In genomic region chr13:23575271-23575851, GRCm38 (mm10) we compare ENCODE assay signal across 8 mouse cellular contexts. TPM values are rescaled to one million over a fixed set of nuclear protein-coding genes. Genes with fewer than 3 reads are reported as not detected.
A peak's percentile ranks its signal among the peaks of the same experiment; 100 is the strongest.
DNase-seq lines count a peak whose midpoint lies in the region; ATAC-seq and TF ChIP-seq lines count a peak whose summit lies in the region.

Gene Hist1h3d, plus strand, starts transcription at chr13:23575763.

- peaks cover 8% of the 10 kb centered on the region; the same call in 1 of the 2 replicates for H3K4me1 ChIP-seq in intestine, embryonic 16.5 days (ENCODE audit: control insufficient read depth, insufficient read depth, low read length)
- H3K4me1 ChIP-seq in liver, embryonic 12.5 days, result peaks cover 42% of the 10 kb centered on the region

- TF ChIP-seq CTCF in brain, embryonic 14.5 days (IDR thresholded peaks at IDR 0.05; ENCODE audit: borderline replicate concordance, extremely low read depth, insufficient read depth, insufficient read length), result no peak

- intact Hi-C loops in heart, postnatal 25 days (cut with DNase I), result no loop called here

- peak; percentile 61 for ATAC-seq in intestine, embryonic 16.5 days
- ATAC-seq in liver, embryonic 12.5 days, result peak; percentile 35

- H3K4me3 ChIP-seq in intestine, embryonic 16.5 days (ENCODE audit: low read length), result peak within 1 kb of the TSS; percentile 52
- peak within 1 kb of the TSS; percentile 63 for H3K4me3 ChIP-seq in liver, embryonic 12.5 days

- H3K4me2 ChIP-seq in intestine, embryonic 16.5 days (ENCODE audit: low read depth, low read length), result peak within 1 kb of the TSS; percentile 70
- peak within 1 kb of the TSS; percentile 79 for H3K4me2 ChIP-seq in liver, embryonic 12.5 days

- no peaks in the 10 kb centered on the region for H3K27me3 ChIP-seq in intestine, embryonic 16.5 days (replicated peaks; ENCODE audit: control insufficient read depth, insufficient read depth, low read length)
- no peaks in the 10 kb centered on the region for H3K27me3 ChIP-seq in liver, embryonic 12.5 days (replicated peaks)

- peak; percentile 97 for DNase-seq in heart, adult 11 months
- no peak for DNase-seq in heart, postnatal 25 days (ENCODE audit: low spot score)
- peak; percentile 96 for DNase-seq in brain, embryonic 14.5 days (ENCODE audit: low read depth)
- DNase-seq in frontal cortex, adult 2 months (ENCODE audit: extremely low spot score in 1 of 2, low spot score in 1 of 2), result peak; percentile 72 to 89
- DNase-seq in naive thymus-derived CD4-positive, alpha-beta T cell, adult 2 months (ENCODE audit: low read depth), result peak; percentile 71
- peak; percentile 65 for DNase-seq in thymus, postnatal 25 days

- under 1% methylated on average over 18 of the region's 18 CpGs for WGBS in intestine, embryonic 16.5 days
- whole genome bisulfite sequencing in liver, embryonic 12.5 days (ENCODE audit: insufficient replicate concordance), result under 1% methylated on average over 18 of the region's 18 CpGs

- no peaks in the 10 kb centered on the region for H3K9me3 ChIP-seq in intestine, embryonic 16.5 days (ENCODE audit: control insufficient read depth, low read length)
- no peaks in the 10 kb centered on the region for H3K9me3 ChIP-seq in liver, embryonic 12.5 days (replicated peaks)

- peak within 1 kb of the TSS; percentile 71 for H3K9ac ChIP-seq in intestine, embryonic 16.5 days (ENCODE audit: low read depth, low read length)
- peak within 1 kb of the TSS; percentile 90 for H3K9ac ChIP-seq in liver, embryonic 12.5 days

- TF ChIP-seq POLR2A in brain, embryonic 14.5 days (IDR thresholded peaks at IDR 0.05; ENCODE audit: borderline replicate concordance, extremely low read depth, insufficient read depth, insufficient read length, poor library complexity, severe bottlenecking), result no peak

- H3K27ac ChIP-seq in intestine, embryonic 16.5 days (ENCODE audit: low read length), result peak within 1 kb of the TSS; percentile 81
- peak within 1 kb of the TSS; percentile 96 for H3K27ac ChIP-seq in liver, embryonic 12.5 days

- no peaks in the 10 kb centered on the region for H3K36me3 ChIP-seq in intestine, embryonic 16.5 days (ENCODE audit: control insufficient read depth, insufficient read depth, low read length)
- H3K36me3 ChIP-seq in liver, embryonic 12.5 days, result no peaks in the 10 kb centered on the region

RNA-seq across cellular contexts. Expression of gene Hist1h3d, which starts in this region (rescaled TPM):
- total RNA-seq in heart, postnatal 25 days (2021), result 1 to 10 TPM; 3.4 to 3.6 TPM
- 21.8 and 24.7 TPM in 2 replicates for polyA plus RNA-seq in brain, embryonic 14.5 days (2012; rRNA removed)
- 2.8 and 3.4 TPM in 2 replicates for polyA plus RNA-seq in frontal cortex, adult 2 months (2012; rRNA removed)
- 3.8 and 4.8 TPM in 2 replicates for polyA plus RNA-seq in intestine, embryonic 16.5 days (2015; fragmentation: Nextera tagmentation; extraction: Ambion mirVana)
- polyA plus RNA-seq in liver, embryonic 12.5 days (2016; fragmentation: Nextera tagmentation; extraction: Ambion mirVana), result 5.3 and 6.2 TPM in 2 replicates
